Mouse (Mus musculus): ENCODE data around the gene Zfp791.
"Not testable (repeated sequence)": the region's sequence is repeated elsewhere in the genome, so short reads cannot be mapped to it uniquely, and the experiment has no call there.

Zfp791 gene

GRCm38 (mm10) chr8:85122995-85123394 lies at the start of gene Zfp791:
Zfp791 (minus strand) TSS chr8:85123095.
- DNase-seq, result no peak

- peak; percentile 51 for DNase-seq
Observed at GRCm38 (mm10) chr8:85171291-85171690, 48.4 kb upstream of the Zfp791 start.

DNA sequence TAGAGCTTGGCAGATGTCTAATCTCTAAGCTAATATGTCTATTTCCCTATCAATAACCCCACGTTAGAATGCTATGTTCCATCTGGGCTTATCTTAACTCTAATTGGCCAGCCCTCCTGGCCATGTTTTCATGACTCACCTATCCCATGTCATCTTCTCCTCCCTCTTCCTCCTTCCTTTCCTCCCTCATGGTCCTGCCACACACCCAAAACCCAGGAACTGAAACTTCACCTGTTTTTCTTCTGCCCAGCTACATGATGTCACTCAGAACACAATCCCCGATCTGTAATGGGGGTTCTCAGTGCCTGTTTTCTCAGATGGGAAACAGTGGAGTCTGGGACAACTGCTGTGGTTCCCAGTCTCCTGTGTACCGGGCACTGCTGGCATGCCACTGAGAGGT lies 28.7 kb upstream of the Zfp791 start, which contains the start of gene Cks1brt:
Gene Cks1brt (plus strand): TSS at position 301 of the 400 bp plus-strand sequence.
- DNase-seq, result no peak

DNA sequence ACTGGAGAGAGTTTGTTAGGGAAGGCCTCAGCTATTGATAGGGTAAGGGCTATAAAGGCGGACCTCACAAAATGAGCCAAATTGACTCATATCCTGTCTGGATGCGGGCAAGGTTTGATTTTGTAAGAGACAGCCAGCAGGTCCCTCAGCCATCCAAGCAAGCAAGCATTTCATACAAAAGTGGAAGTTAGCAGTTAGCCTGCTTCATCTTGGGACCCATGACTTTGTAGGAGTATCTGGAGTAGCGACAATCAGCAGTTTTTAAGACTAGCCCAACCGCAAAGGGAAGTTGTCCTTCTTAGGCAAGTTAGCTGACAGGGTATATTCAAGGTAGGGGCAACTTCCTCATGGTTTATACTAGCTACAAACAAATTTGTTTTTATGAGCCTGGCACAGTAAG lies 19.6 kb upstream of the Zfp791 start:
- DNase-seq, result no peak

DNA sequence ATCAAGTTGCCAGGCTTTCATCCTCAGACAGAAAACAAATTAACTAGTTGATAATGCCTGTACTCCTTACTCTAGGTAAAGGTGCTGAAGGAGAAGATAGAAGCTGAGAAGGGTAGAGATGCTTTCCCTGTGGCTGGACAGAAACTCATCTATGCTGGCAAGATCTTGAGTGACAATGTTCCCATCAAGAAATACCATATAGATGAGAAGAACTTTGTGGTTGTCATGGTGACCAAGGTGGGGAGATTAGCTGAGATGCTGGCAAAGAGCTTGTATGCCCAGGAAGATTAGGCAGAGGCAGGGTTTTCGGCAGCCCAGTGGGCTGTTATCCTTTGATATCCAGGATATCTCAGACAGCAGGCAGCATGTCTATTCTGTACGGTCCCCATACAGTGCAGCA lies 12.8 kb upstream of the Zfp791 start:
- not testable (repeated sequence) for DNase-seq

DNA sequence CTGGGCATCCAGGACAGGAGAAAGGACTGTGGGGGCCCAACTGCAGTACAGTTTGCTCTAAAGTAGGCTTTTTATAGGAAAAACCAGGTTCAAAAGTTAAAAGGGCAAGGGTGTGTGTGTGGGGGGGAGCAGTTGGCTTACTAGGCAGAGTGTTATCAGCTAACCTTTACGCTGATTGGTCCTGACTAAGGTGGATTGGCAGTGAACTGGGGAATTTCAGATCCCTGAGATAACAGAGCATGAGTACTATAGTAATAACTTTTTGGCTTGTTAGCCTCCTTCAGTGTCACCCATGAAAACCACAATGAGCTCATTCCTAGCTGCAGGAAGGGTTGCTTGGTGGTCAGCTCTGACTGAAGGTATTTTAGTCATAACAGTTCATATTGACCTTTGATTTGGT lies 9.4 kb upstream of the Zfp791 start:
- DNase-seq, result no peak

- DNase-seq, result no peak
Observed at GRCm38 (mm10) chr8:85123691-85124090, 796 bp upstream of the Zfp791 start.

DNA sequence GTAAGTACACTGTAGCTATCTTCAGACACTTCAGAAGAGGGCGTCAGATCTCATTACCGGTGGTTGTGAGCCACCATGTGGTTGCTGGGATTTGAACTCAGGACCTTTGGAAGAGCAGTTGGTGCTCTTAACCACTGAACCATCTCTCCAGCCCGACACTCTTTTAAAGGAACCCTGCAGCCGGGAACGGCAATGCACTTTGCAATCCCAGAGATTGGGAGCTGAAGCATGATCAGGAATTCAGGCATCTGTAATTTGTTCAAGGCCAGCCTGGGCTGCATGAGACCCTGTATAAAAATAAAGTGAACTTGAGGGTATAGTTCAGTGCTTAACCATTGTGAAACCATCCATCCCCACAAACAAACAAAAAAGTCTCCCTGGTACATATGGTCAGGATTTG lies 2.6 kb downstream of the Zfp791 start:
- DNase-seq, result not testable (repeated sequence)

- DNase-seq, result peak; percentile 85
Observed at GRCm38 (mm10) chr8:85119052-85119981, 3.6 kb downstream of the Zfp791 start.

GRCm38 (mm10) chr8:85116984-85117383 lies 5.9 kb downstream of the Zfp791 start:
- no peak for DNase-seq

DNA sequence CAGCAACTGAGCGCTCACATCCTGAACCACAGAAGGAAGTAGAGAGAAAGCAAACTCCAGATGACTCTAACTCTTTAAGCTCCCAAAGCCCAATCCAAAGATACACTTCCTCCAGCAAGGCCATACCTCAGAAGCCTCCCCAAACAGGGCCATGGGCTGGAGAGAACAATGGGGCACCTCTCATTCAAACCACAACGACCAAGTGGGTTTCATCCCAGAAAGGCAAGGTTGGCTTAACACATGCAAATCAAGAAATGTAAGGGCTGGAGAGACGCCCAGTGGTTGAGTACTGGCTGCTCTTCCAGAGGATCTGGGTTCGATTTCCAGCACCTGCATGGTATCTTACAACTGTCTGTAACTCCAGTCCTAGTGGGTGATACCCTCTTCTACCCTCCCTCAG lies 7.4 kb downstream of the Zfp791 start:
- no peak for DNase-seq

- no peak for DNase-seq
Observed at GRCm38 (mm10) chr8:85113241-85113640, 9.7 kb downstream of the Zfp791 start.

- no peak for DNase-seq
Observed at GRCm38 (mm10) chr8:85100076-85100665, 22.7 kb downstream of the Zfp791 start.

GRCm38 (mm10) chr8:85096850-85097249 lies 26.0 kb downstream of the Zfp791 start:
- no peak for DNase-seq

GRCm38 (mm10) chr8:85096196-85096595 lies 26.7 kb downstream of the Zfp791 start:
- DNase-seq, result no peak

- no peak for DNase-seq
Observed at GRCm38 (mm10) chr8:85095566-85095965, 27.3 kb downstream of the Zfp791 start.

- no peak for DNase-seq
Observed at GRCm38 (mm10) chr8:85095051-85095450, 27.8 kb downstream of the Zfp791 start.

- DNase-seq, result no peak
Observed at GRCm38 (mm10) chr8:85091526-85092090, 31.3 kb downstream of the Zfp791 start.

- no peak for DNase-seq
Observed at GRCm38 (mm10) chr8:85090856-85091255, 32.0 kb downstream of the Zfp791 start.

DNA sequence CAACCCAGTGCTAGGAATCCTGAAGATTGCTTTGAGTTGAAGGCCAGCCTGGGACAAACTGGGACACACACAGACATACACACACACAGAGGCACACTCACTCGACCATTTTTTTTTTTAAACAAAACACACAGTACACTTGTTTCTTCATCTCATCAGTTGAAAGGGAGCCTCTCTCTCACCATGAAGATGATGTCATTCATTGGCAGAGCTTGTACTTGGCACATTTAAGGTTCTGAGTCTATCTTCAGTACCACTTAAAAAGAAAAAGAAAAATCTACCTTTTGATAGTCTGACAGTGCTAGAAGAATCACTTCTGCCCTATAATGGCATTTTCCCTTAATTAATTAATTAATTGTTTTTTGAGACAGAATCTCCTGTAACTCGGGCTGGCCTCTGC lies 34.1 kb downstream of the Zfp791 start:
- DNase-seq, result no peak

- DNase-seq, result no peak
Observed at GRCm38 (mm10) chr8:85086238-85086637, 36.7 kb downstream of the Zfp791 start.

DNA sequence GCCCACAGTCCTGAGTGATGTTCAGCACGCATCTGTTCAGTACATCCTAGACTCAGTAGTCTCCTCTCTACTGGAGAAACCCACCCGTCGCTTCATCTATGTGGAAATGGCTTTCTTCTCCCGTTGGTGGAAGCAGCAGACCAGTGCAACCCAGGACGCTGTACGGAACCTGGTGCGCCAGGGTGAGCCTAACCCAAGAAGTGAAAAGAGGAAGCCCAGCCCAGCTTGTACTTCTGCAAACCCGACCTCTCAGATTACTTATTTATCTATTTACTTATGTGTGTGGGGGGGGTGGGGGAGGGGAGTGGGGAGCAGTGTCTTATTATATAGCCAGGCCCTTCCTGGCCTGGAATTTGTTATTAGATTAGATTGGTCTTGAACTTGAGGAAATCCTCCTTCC lies 38.3 kb downstream of the Zfp791 start:
- DNase-seq, result no peak

DNA sequence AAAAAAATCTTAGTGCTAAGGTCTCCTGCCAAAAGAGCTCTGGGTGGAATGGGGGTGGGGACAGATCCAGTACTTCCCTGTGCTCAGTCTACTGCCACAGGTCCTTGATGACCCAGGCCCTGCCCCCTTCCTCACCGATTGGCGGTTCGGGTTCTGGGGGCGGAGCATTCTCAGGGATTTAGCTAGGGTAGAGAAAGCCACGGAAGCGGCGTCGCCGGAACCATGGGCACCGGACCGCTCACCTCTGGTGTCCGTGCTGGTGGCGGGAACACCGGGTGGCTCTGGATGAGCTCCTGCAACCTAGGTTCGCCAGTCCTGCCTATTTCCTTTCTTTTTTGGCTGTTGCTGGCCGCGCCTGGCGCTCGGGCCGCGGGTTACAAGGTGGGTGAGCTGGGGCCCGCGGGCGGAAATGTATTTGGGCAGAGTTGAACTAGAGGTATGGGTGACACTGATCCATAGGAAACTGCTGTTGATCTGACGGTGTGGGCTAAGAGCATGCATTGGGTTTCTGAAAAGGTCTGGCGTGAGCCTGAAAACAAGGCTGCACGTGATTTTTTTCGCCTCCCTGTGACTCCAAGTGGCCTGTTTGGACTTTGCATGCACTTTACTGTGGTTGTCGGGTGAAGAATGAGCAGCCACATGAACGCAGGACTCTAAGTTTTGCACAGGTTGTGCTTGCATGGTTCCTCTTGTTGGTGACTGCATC lies 39.6 kb downstream of the Zfp791 start, which contains the start of gene Man2b1:
Gene Man2b1 (plus strand): TSS at position 163 of the 706 bp plus-strand sequence.
- peak; percentile 87 for DNase-seq

Data from retina, postnatal 1 day (tissue).